Mouse (Mus musculus) Muller cell, postnatal 12 days (primary cell): ENCODE measurements around the gene Ccdc159.

Experiments
- DNase-seq: peaks from one replicate; pipeline ENCODE4 v3.0.0-alpha.2; 2015; ENCODE audit errors: inconsistent ontology term

Gene Ccdc159

GRCm38 (mm10) chr9:21961366-21961980 lies 34.2 kb downstream of the Ccdc159 start:
- DNase-seq: peak; percentile 19

- peak; percentile 6 for DNase-seq
Observed at GRCm38 (mm10) chr9:21962010-21962409, 34.7 kb downstream of the Ccdc159 start.

GRCm38 (mm10) chr9:21962416-21963059 lies 35.3 kb downstream of the Ccdc159 start:
- peak; percentile 74 for DNase-seq

- no peak for DNase-seq
Observed at GRCm38 (mm10) chr9:21963417-21963816, 36.1 kb downstream of the Ccdc159 start, which contains the start of gene Epor. Gene Epor, minus strand, starts transcription at chr9:21963506.

GRCm38 (mm10) chr9:21968883-21969282 lies 41.6 kb downstream of the Ccdc159 start:
- DNase-seq: no peak

GRCm38 (mm10) chr9:21969304-21969703 lies 42.0 kb downstream of the Ccdc159 start:
- no peak for DNase-seq

GRCm38 (mm10) chr9:21976626-21977175 lies 49.4 kb downstream of the Ccdc159 start:
- no peak for DNase-seq

GRCm38 (mm10) chr9:21977331-21977730 lies 50.1 kb downstream of the Ccdc159 start:
- no peak for DNase-seq

- DNase-seq: no peak
Observed at GRCm38 (mm10) chr9:21977972-21978371, 50.7 kb downstream of the Ccdc159 start.

- DNase-seq: no peak
Observed at GRCm38 (mm10) chr9:21978398-21979128, 51.3 kb downstream of the Ccdc159 start.

GRCm38 (mm10) chr9:21983911-21984310 lies 56.6 kb downstream of the Ccdc159 start:
- DNase-seq: no peak
